Mouse (Mus musculus): ENCODE measurements around the gene Akip1.

DNA sequence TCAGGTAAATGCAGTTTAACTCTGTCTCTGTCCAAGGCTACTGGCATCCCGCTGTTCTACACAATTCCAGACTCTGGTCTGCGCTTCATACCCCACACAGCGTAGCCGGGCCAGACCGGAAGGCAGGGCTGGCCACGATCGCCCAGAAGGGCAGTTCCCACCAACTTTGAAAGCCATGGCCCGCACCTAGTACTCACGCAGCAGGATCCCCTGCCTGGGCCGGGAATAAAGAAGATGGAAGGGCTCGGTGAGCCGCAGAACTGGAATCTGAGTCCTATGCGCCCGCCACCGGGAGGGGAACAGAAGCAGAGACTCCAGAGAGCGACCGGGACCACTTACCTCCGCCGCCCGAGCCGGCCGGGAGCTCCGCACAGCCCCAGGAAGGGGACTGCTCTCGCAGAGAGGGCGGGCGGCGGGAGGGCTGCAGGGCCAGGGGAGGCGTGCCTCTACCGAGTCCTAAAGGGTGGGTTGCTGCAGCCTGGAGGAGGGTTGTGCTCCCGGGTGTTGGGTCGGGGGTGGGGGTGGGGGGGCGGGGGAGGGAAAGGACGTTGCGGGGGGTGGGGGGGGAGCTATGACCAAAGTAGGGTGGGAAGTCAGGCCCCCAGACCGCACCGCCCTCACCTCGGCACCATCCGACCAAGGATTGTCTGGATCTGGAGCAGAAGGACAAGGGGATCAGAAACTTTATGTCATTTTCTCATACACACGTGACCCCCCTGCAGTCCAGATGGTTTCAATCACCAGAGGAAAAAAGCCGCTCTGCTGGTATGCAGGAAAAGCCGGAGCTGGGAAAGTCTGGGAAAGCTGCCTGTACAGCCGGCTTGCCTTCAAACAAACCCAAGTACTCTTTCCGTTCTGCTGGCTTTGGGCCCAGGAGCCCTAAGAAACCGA, 31.7 kb upstream of the Akip1 start:
- no peak for TF ChIP-seq POLR2A (IDR thresholded peaks at IDR 0.05; ENCODE audit: borderline replicate concordance, low read depth, low read length)
- no peak for TF ChIP-seq CTCF (IDR thresholded peaks at IDR 0.05; ENCODE audit: low read depth, low read length)

All from bone marrow macrophage, adult 2 months (primary cell).